Mouse (Mus musculus) heart, postnatal 0 days (tissue): ENCODE results near the gene Fam120a.

Source experiments
- CTCF ChIP-seq: IDR thresholded peaks from 2 replicates; pipeline ENCODE4 v1.5.1; 2016; ENCODE audit warnings: antibody characterized with exemption, control low read depth, low read depth
- EP300 ChIP-seq: IDR thresholded peaks from 2 replicates; pipeline ENCODE4 v1.6.1; 2016; ENCODE audit warnings: antibody characterized with exemption, low read depth

GRCm38 (mm10) chr13:48869088-48869487 lies 98.7 kb downstream of the Fam120a start:
- TF ChIP-seq CTCF: no peak
- TF ChIP-seq EP300: no peak
